Mouse (Mus musculus): ENCODE data around the gene Itpkb. TPM values are rescaled to one million over a fixed set of nuclear protein-coding genes. Genes with fewer than 3 reads are reported as not detected.
"Not testable (repeated sequence)": the region's sequence is repeated elsewhere in the genome, so short reads cannot be mapped to it uniquely, and the experiment has no call there.

The Itpkb gene
- polyA plus RNA-seq, 1 experiment from 2014 or later, result 6.9 TPM

- Histone ChIP-seq H3K9me3 (no peaks in the 10 kb centered on the region), H3K27ac (no peak overlapping the region), H3K4me2 (replicated peaks) (no peak overlapping the region), H3K4me1 (replicated peaks) (peaks cover 20% of the 10 kb centered on the region), H3K4me3 (replicated peaks) (no peak overlapping the region), H3K36me3 (no peaks in the 10 kb centered on the region), H3K27me3 (replicated peaks) (no peaks in the 10 kb centered on the region), H3K9ac (no peak overlapping the region)
- WGBS, result 80% methylated on average over 6 of the region's 6 CpGs
- no peak for ATAC-seq
Measured at GRCm38 (mm10) chr1:180385308-180385707, 55.0 kb downstream of the Itpkb start.

GRCm38 (mm10) chr1:180386951-180387749 lies 56.9 kb downstream of the Itpkb start:
- Histone ChIP-seq H3K4me2 (replicated peaks) (peak overlapping the region; percentile 58), H3K9me3 (no peaks in the 10 kb centered on the region), H3K27ac (peak overlapping the region; percentile 80), H3K4me3 (replicated peaks) (peak overlapping the region; percentile 30), H3K36me3 (no peaks in the 10 kb centered on the region), H3K27me3 (replicated peaks) (no peaks in the 10 kb centered on the region), H3K4me1 (replicated peaks) (peaks cover 27% of the 10 kb centered on the region), H3K9ac (peak overlapping the region; percentile 36)
- under 1% methylated on average over 27 of the region's 27 CpGs for WGBS
- ATAC-seq, result peak; percentile 95

DNA sequence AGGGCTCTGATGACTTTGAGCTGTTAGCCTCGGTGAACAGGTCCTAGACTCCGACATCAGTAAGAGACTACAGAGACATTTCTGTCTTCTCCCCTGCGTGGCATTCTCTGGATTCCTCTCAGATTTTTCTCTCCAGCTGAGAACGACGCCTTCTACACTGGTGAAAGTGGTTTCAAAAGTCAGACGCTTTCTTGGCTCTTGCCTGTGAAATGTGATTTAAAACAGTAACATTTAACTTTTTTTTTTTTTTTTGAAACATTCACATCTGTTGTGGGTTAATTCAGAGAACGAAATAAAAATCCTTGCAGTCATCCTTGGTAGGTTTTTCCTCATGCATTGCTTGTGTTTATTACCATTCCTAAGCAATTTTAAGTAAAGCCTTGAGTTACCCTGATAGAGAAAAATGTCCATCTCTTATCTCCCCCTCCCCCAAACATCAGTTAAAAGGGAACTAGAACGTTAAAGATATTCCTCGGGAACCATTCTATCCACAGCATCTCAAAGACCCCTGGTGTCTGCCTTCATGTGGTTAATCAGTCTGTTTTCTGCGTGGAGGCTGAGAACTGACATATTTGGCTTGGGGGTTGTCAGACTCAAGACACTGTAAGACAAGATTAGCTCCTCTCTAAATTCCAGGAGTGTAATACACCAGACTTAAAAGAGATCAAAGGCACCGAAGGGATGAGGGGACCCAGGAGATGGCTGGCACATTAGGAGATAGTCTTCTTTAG lies 57.6 kb downstream of the Itpkb start:
- H3K9ac ChIP-seq, result no peak overlapping the region
- no peaks in the 10 kb centered on the region for H3K9me3 ChIP-seq
- H3K4me2 ChIP-seq (replicated peaks), result peak overlapping the region; percentile 58
- peak overlapping the region; percentile 42; the same call in 1 of the 2 replicates for H3K27ac ChIP-seq
- H3K27me3 ChIP-seq (replicated peaks), result no peaks in the 10 kb centered on the region
- peaks cover 27% of the 10 kb centered on the region for H3K4me1 ChIP-seq (replicated peaks)
- WGBS, result 10% methylated on average over 11 of the region's 11 CpGs
- H3K4me3 ChIP-seq (replicated peaks), result peak overlapping the region; percentile 17; the same call in 1 of the 2 replicates
- no peaks in the 10 kb centered on the region for H3K36me3 ChIP-seq
- no peak for ATAC-seq

- no peaks in the 10 kb centered on the region for H3K27me3 ChIP-seq (replicated peaks)
- H3K9me3 ChIP-seq, result no peaks in the 10 kb centered on the region
- H3K4me3 ChIP-seq (replicated peaks), result no peak overlapping the region
- WGBS, result 38% methylated on average over 1 of the region's 1 CpGs
- H3K9ac ChIP-seq, result no peak overlapping the region
- H3K27ac ChIP-seq, result no peak overlapping the region
- no peaks in the 10 kb centered on the region for H3K36me3 ChIP-seq
- H3K4me1 ChIP-seq (replicated peaks), result peaks cover 27% of the 10 kb centered on the region
- H3K4me2 ChIP-seq (replicated peaks), result no peak overlapping the region
- no peak for ATAC-seq
Measured at GRCm38 (mm10) chr1:180388481-180388880, 58.2 kb downstream of the Itpkb start.

DNA sequence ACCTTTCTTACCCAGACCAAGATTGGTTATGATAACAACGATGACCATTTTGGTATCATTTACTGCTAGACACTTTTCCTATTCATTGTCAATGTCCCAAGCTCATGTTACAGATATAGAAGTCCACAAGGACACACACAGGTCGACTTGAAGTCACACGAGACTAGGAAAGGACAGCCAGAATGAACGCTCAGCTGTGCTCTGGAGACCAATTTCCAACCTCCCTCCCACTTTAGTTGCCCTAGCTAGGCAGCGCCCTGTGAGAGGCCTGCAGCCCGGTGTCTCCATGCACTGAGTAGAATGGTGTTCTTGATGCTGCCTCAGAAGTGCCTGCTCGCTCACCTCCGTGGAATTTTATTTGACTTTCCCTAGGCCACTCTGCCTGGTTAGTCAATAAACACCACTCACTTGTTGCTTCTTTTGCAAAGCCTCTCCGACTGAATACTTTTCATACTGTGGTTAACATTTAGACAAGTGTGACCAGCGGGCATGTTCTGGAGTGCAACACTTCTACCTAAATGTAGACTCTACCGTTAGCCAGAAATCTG lies 59.0 kb downstream of the Itpkb start:
- not testable (repeated sequence) for H3K9me3 ChIP-seq; H3K9ac ChIP-seq; H3K36me3 ChIP-seq; H3K27me3 ChIP-seq (replicated peaks); H3K4me3 ChIP-seq (replicated peaks); ATAC-seq; H3K27ac ChIP-seq; H3K4me2 ChIP-seq (replicated peaks)
- 80% methylated on average over 11 of the region's 11 CpGs for WGBS
- peaks cover 23% of the 10 kb centered on the region for H3K4me1 ChIP-seq (replicated peaks)

GRCm38 (mm10) chr1:180390321-180390731 lies 60.0 kb downstream of the Itpkb start:
- 0 out of 2 replicates have a peak overlapping the region, but pooled peaks have one; percentile 15 for H3K4me2 ChIP-seq (replicated peaks)
- peaks cover 17% of the 10 kb centered on the region for H3K4me1 ChIP-seq (replicated peaks)
- no peaks in the 10 kb centered on the region for H3K27me3 ChIP-seq (replicated peaks)
- WGBS, result 44% methylated on average over 3 of the region's 3 CpGs
- no peak overlapping the region for H3K9ac ChIP-seq
- peak overlapping the region; percentile 76 for H3K27ac ChIP-seq
- H3K9me3 ChIP-seq, result no peaks in the 10 kb centered on the region
- no peak overlapping the region for H3K4me3 ChIP-seq (replicated peaks)
- ATAC-seq, result peak; percentile 70
- H3K36me3 ChIP-seq, result no peaks in the 10 kb centered on the region

DNA sequence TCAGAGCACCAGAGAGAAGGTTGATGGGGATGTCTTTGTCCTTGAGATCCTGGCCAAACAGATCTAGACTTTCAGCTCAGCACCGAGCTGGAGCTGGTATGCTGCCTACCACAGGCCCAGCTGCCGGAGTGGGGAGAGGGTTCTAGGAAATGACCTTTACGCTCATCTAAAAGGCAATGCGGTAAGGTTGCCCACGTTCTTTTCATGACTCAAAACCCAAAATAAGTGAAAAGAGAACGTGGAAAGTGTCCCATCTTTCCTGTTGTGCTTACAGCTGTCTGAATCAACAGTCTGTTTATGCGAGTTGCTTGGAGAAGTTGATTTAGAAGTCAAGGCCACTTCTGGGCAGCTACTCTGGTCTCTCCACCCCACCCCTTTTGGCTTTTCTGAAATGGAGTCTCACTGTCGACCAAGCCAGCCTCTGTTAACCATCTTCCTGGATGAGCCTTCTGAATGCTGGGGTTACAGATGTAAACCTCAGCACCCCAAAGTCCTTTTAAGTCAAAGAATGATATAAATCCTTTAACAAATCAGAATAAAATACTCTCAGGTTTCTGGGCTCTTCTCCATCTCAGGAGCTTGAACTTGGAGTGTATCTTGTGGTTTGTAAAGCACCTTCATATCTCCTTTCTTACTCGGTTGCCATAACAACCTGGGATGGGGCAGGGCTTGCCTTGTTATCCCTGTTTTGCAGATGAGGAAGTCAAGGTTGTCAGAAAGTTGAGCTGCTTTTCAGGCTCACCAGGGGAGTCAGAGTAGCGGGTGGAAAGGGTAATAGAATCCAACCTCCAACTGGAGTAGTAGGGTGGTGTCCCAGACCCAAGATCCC lies 60.7 kb downstream of the Itpkb start:
- Histone ChIP-seq H3K4me1 (replicated peaks) (peaks cover 17% of the 10 kb centered on the region), H3K4me2 (replicated peaks) (no peak overlapping the region), H3K4me3 (replicated peaks) (no peak overlapping the region), H3K36me3 (no peaks in the 10 kb centered on the region), H3K27me3 (replicated peaks) (no peaks in the 10 kb centered on the region), H3K9ac (no peak overlapping the region), H3K27ac (peak overlapping the region; percentile 76; the same call in 1 of the 2 replicates), H3K9me3 (no peaks in the 10 kb centered on the region)
- ATAC-seq, result no peak
- WGBS, result 68% methylated on average over 10 of the region's 10 CpGs

DNA sequence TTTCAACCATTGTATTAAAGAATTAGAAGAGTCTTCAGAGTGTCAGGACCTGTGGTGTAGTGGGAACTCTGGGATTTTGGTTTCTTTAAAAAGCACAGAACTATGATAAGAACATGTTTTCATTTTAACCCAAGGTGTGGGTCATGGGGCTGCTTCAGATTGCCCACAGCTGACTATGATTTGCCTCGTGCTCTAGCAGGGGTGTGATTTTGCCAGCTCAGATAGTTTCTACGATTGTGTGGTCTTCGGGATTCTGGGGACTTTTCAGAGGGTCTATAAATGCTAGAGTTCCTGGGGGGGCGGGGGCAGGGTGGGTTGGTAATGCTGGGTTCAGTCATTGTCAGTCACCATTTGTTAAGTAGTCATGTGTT lies 61.3 kb downstream of the Itpkb start:
- H3K4me3 ChIP-seq (replicated peaks), result no peak overlapping the region
- H3K27me3 ChIP-seq (replicated peaks), result no peaks in the 10 kb centered on the region
- no peak overlapping the region for H3K4me2 ChIP-seq (replicated peaks)
- H3K27ac ChIP-seq, result no peak overlapping the region
- no peaks in the 10 kb centered on the region for H3K9me3 ChIP-seq
- peaks cover 17% of the 10 kb centered on the region for H3K4me1 ChIP-seq (replicated peaks)
- ATAC-seq, result no peak
- no peak overlapping the region for H3K9ac ChIP-seq
- 89% methylated on average over 4 of the region's 4 CpGs for WGBS
- H3K36me3 ChIP-seq, result no peaks in the 10 kb centered on the region

GRCm38 (mm10) chr1:180392137-180392798 lies 62.0 kb downstream of the Itpkb start:
- Histone ChIP-seq H3K27me3 (replicated peaks) (no peaks in the 10 kb centered on the region), H3K4me2 (replicated peaks) (no peak overlapping the region), H3K27ac (no peak overlapping the region), H3K9ac (no peak overlapping the region), H3K4me3 (replicated peaks) (no peak overlapping the region), H3K4me1 (replicated peaks) (peaks cover 17% of the 10 kb centered on the region), H3K9me3 (no peaks in the 10 kb centered on the region), H3K36me3 (no peaks in the 10 kb centered on the region)
- WGBS, result 80% methylated on average over 5 of the region's 5 CpGs
- ATAC-seq, result no peak

DNA sequence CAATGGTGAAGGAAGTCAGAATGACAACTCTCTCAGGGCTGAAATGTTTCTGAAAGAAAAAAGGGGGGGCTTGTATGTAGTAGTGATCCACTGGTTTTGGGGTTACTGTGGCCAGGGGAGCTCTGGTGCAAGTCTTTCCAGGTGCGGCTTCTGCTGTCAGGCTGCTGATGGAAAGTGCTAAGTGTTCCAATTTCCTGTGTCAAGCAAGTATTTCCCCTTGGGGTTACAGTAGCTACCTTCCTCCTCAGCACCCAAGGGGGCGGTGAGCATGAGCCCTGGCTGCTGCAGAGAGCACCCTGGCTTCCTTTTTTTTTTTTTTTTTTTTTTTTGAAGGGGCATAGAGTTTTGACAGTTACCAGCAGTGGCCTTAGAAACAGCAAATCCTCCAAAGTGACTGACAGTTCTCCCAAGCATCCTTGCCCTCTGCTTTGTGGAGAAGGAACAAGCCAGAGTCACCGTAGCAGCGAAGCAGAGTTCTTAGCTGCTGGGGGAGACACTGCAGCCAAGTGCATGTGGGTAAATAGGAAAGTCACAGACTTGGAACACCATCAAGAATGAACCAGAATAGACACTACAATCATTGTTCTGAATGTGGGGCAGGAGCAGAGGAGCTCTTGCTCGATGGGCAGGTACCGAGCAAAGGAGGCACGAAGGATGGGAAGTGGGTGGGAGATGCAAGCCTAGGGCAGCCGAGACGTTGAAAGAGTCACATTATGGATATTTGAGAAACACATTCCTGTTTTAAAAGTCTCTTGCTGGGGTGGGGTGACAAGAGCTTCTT lies 62.9 kb downstream of the Itpkb start:
- H3K9me3 ChIP-seq, result no peaks in the 10 kb centered on the region
- H3K4me3 ChIP-seq (replicated peaks), result no peak overlapping the region
- no peaks in the 10 kb centered on the region for H3K27me3 ChIP-seq (replicated peaks)
- no peak overlapping the region for H3K4me2 ChIP-seq (replicated peaks)
- ATAC-seq, result no peak
- H3K36me3 ChIP-seq, result no peaks in the 10 kb centered on the region
- WGBS, result 81% methylated on average over 9 of the region's 9 CpGs
- no peak overlapping the region for H3K27ac ChIP-seq
- no peak overlapping the region for H3K9ac ChIP-seq
- peaks cover 14% of the 10 kb centered on the region for H3K4me1 ChIP-seq (replicated peaks)

DNA sequence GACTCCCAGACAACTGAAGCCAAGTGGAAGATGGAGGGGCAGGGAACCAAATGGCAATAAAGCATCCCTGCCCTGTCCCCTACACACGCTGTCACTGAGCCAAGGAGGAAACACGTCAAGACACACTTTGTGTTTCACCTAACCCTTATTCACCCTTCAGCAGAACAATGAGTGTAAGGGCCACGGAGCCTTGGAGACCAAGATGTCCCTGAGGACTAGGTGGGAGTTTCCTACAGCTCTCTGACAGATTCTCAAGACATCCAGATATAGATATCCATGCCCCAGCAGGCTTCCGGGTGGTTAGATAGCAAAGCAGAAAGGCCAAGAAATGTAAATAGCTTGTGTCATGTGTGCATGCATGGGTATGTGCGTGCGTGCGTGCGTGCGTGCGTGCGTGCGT lies 63.6 kb downstream of the Itpkb start:
- Histone ChIP-seq H3K4me3 (replicated peaks) (no peak overlapping the region), H3K36me3 (no peaks in the 10 kb centered on the region), H3K4me1 (replicated peaks) (peaks cover 9% of the 10 kb centered on the region), H3K9me3 (no peaks in the 10 kb centered on the region), H3K27ac (no peak overlapping the region), H3K27me3 (replicated peaks) (no peaks in the 10 kb centered on the region), H3K9ac (no peak overlapping the region), H3K4me2 (replicated peaks) (no peak overlapping the region)
- WGBS, result 89% methylated on average over 12 of the region's 12 CpGs
- no peak for ATAC-seq
